Mouse (Mus musculus) layer of hippocampus, adult 2 months (tissue): ENCODE measurements around the gene St6galnac4. TPM values are rescaled to one million over a fixed set of nuclear protein-coding genes. Genes with fewer than 3 reads are reported as not detected.
A peak's percentile ranks its signal among the peaks of the same experiment; 100 is the strongest.

Experiments
- DNase-seq, 2 experiments: peaks; one replicate each; pipeline ENCODE4 v3.0.0; 2022; ENCODE audit warnings: low spot score in 2 of 2
- H3K27ac ChIP-seq: fragments of 200-600 bp; 2 replicates; pipeline ENCODE4 v1.8.1; 2022
- H3K4me3 ChIP-seq: fragments of 200-600 bp; 2 replicates; pipeline ENCODE4 v1.8.1; 2022; ENCODE audit warnings: mild to moderate bottlenecking
- CTCF ChIP-seq: fragments of 200-600 bp; conservative IDR thresholded peaks from 2 replicates; pipeline ENCODE4 v1.8.1; 2022; ENCODE audit warnings: antibody characterized with exemption, mild to moderate bottlenecking, moderate library complexity
- total RNA-seq, 2 experiments: library from RNA; stranded (reverse); gene quantifications; 2 replicates each; pipeline ENCODE4 v1.2.3; 2021

St6galnac4 gene
- total RNA-seq, 2 experiments from 2014 or later = 36.4 to 40.0 TPM

DNA sequence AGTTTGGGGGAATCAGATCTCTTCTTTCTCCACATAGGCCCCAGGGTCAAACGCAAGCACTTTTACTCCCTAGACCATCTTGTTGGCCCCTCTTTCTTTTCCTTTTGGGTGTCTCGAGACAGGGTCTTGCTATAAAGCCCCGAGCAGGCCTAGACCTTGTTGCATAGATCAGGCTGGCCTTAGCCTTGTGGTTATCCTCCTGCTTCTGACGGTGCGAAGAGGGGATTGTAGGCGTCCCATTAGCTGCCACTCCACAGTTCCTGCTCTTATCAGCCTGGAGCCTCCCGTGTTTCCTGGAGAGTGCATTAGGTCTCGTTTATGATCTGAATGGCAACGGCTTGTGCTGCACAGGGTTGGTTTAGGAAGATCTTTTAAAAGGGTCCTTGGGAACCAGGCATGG lies 57.2 kb downstream of the St6galnac4 start:
- no peak for DNase-seq
- H3K4me3 ChIP-seq = no peak overlapping the region
- TF ChIP-seq CTCF = no peak
- no peak overlapping the region for H3K27ac ChIP-seq

DNA sequence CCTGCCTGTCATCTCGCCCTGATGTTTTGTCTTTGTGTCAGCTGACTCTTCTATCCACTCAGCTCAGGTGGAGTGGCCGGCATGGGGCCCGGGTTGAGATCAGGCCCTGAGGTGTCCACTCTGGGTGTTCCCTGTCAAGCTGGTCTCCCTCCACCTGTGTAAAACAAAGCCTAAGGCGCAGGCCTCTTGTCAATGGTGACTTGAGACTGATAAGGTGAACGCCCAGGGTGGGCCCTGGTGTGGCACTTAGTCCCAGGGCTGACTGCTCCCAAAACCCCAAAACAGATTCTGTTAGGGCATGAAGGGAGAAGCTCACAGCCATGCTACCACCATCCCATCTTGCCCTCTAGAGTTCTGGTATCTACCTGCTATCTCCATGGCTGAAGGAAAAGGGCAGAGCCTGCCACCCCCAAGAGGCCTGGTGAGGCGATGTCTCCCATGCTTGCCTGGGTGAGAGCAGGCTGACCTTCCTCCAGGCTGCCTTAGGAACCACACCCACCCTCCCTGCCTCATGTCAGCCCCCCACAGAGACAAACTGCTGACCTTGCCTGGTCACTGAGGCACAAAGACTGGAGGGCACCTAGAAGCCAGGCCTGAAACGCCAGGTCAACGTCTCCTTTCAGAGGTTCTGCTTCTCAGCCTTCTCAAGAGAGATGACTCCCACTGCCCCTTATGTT lies 58.0 kb downstream of the St6galnac4 start:
- TF ChIP-seq CTCF = no peak
- Histone ChIP-seq H3K4me3 (no peak overlapping the region), H3K27ac (no peak overlapping the region)
- no peak for DNase-seq

DNA sequence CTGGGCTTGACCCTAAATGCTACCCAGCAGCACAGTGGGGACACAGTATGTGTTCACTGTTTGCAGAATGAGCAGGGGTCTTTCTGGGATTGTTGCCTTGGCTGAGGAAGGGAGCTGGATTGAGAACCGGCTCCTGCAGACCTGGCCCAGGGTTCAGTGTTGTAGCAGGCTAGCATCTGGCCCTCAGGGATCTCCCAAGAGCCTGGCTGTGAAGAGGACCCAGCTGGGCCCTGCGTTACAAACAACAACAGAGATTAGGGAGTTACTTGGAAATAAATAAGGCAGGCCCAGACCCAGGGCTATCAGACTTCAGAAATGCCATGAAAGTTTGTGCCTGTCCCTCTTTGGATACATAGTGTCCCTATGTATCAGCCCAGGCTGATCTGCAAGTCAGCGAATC lies 58.8 kb downstream of the St6galnac4 start:
- no peak for DNase-seq
- H3K4me3 ChIP-seq = no peak overlapping the region
- TF ChIP-seq CTCF = peak; percentile 44; the same call in 1 of the 2 replicates
- peak overlapping the region; percentile 85; the same call in 1 of the 2 replicates for H3K27ac ChIP-seq

DNA sequence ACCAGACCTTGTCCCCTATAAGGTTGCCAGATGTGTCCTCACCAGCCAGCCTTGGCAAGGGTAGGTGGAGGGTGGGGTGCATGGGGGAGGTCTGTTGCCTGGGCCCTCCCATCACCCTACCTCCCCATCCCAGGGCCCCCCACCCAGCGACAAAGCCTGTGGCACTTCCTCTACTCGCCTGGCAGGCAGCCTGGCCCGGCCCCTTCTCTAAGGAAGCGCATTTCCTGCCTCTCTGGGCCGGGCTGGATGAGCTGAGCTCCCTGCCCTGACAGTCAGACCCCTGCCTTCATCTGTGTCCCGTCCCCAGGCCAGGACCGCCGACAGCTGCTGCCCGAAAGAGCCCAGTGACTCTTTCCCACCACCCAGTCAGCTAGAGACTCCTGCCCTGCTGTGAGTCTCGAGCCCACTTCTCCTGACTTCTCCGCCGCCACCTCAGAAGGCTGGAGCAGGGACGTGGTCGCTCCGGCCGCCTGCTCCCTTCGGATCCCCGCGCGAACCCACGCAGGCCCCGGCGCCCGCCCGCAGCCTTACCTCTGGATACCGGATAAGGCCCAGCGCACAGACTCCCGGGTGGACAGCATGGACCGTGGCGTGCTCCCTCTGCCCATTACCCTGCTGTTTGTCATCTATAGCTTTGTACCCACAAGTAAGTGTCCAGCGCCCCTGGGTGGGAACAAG lies 59.6 kb downstream of the St6galnac4 start, which contains the start of gene Eng:
Gene Eng, plus strand, starts transcription at position 217 of the 678 bp plus-strand sequence.
- no peak for TF ChIP-seq CTCF
- no peak for DNase-seq
- Histone ChIP-seq H3K4me3 (peak within 1 kb of the TSS; percentile 51), H3K27ac (peak within 1 kb of the TSS; percentile 85)

DNA sequence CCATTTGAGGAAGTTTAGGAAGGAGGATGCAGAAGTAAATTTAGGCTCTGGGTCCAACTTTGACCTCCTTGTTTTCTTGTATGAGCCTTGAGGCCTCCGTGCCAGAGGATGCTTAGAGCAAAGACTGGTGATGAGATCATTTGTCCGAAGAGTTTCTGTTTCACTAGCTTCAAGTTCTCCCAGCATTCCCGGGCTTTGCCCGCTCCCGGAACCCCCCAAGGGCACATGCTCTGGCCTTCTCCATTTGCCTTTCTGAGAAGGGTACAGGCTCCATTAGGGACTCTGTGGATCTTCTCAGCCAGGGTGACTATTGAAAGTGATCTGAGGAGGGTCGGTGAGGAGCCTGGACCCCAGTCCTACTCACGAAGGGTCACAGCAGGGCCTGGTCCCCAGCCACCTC lies 60.5 kb downstream of the St6galnac4 start:
- no peak for DNase-seq
- TF ChIP-seq CTCF = no peak
- H3K27ac ChIP-seq = peak overlapping the region; percentile 85
- H3K4me3 ChIP-seq = peak overlapping the region; percentile 51

Other genes with a start within 250 kb of the St6galnac4 start
- gene Ciz1, start 234.8 kb upstream of the St6galnac4 start, total RNA-seq = 10 to 100 TPM; 75.3 to 92.7 TPM
- gene Dnm1, start 233.8 kb upstream of the St6galnac4 start, total RNA-seq = 1,000 to 10,000 TPM; 1,274 to 1,381 TPM
- gene 1110008P14Rik, start 205.2 kb upstream of the St6galnac4 start, total RNA-seq = 100 to 1,000 TPM; 160 to 170 TPM
- gene Lcn2, start 198.8 kb upstream of the St6galnac4 start, total RNA-seq = under 1 TPM in 1 of 2 experiments, not detected in 1; 0.69 TPM
- 10 to 100 TPM; 33.8 to 35.5 TPM for gene Ptges2, start 191.2 kb upstream of the St6galnac4 start, total RNA-seq
- 1 to 10 TPM; 4.3 to 4.5 TPM for gene Naif1, start 136.6 kb upstream of the St6galnac4 start, total RNA-seq
- gene Slc25a25, start 135.7 kb upstream of the St6galnac4 start, total RNA-seq = 10 to 100 TPM; 54.5 to 57.6 TPM
- 10 to 100 TPM; 77.1 TPM for gene Fam102a, start 51.8 kb upstream of the St6galnac4 start, total RNA-seq
- 10 to 100 TPM; 77.6 to 84.0 TPM for gene Dpm2, start 16.2 kb upstream of the St6galnac4 start, total RNA-seq
- 1 to 10 TPM; 4.4 to 5.0 TPM for gene Pip5kl1, start 12.3 kb upstream of the St6galnac4 start, total RNA-seq
- under 1 TPM in 1 of 2 experiments, not detected in 1; 0.71 TPM for gene 9430097D07Rik, start 11.4 kb upstream of the St6galnac4 start, total RNA-seq
- 100 to 1,000 TPM; 117 to 124 TPM for gene St6galnac6, start 12.6 kb downstream of the St6galnac4 start, total RNA-seq
- 100 to 1,000 TPM; 120 to 123 TPM for gene Ak1, start 34.7 kb downstream of the St6galnac4 start, total RNA-seq
- gene Eng, start 59.5 kb downstream of the St6galnac4 start, total RNA-seq = 10 to 100 TPM; 16.4 to 19.7 TPM
- 10 to 100 TPM; 10.7 to 14.6 TPM for gene Fpgs, start 117.0 kb downstream of the St6galnac4 start, total RNA-seq
- gene Cdk9, start 126.0 kb downstream of the St6galnac4 start, total RNA-seq = 100 to 1,000 TPM; 115 to 121 TPM
- 10 to 100 TPM; 18.9 to 20.1 TPM for gene Sh2d3c, start 134.0 kb downstream of the St6galnac4 start, total RNA-seq
- gene 6330409D20Rik, start 153.9 kb downstream of the St6galnac4 start, total RNA-seq = 1 to 10 TPM; 1.4 to 2.9 TPM
- 10 to 100 TPM; 30.3 to 32.3 TPM for gene Tor2a, start 170.1 kb downstream of the St6galnac4 start, total RNA-seq
- gene Ttc16, start 188.5 kb downstream of the St6galnac4 start, total RNA-seq = under 1 TPM; 0.69 to 0.82 TPM
- gene Ptrh1, start 188.7 kb downstream of the St6galnac4 start, total RNA-seq = 1 to 10 TPM; 5.9 to 6.4 TPM
- 1 to 10 TPM in 1 of 2 experiments, not detected in 1; 2.0 TPM for gene Cfap157, start 197.3 kb downstream of the St6galnac4 start, total RNA-seq